Mouse (Mus musculus): ENCODE data around the gene Pja2.

DNA sequence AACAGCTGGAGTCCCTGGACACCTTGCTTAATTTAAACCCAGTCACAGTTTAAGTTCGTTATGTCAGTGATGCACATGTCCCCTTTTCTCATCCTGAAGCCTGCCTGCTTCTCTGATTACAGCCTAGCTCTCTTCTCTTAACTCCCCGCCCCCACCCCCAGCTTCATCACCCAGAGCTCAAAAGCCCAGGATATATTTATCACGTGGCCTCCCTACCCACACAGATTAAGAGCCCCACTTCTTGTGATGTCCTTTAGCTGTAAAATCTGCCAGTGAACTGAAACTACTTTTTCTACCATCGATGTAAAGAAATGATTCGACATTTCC is 1.0 kb upstream of the Pja2 start:
- TF ChIP-seq CTCF (IDR thresholded peaks at IDR 0.05; ENCODE audit: borderline replicate concordance, insufficient read depth, low read depth, low read length) (no peak), POLR2A (IDR thresholded peaks at IDR 0.05; ENCODE audit: borderline replicate concordance, insufficient read depth, low read length) (no peak)
